Mouse (Mus musculus) right cerebral cortex, postnatal 14 days (tissue): ENCODE measurements around the gene Adamts17.

Experiments
- DNase-seq: peaks from one replicate; pipeline ENCODE4 v3.0.0; 2022

Gene Adamts17

GRCm38 (mm10) chr7:67110551-67111159 is 271.1 kb downstream of the Adamts17 start:
- no peak for DNase-seq

DNA sequence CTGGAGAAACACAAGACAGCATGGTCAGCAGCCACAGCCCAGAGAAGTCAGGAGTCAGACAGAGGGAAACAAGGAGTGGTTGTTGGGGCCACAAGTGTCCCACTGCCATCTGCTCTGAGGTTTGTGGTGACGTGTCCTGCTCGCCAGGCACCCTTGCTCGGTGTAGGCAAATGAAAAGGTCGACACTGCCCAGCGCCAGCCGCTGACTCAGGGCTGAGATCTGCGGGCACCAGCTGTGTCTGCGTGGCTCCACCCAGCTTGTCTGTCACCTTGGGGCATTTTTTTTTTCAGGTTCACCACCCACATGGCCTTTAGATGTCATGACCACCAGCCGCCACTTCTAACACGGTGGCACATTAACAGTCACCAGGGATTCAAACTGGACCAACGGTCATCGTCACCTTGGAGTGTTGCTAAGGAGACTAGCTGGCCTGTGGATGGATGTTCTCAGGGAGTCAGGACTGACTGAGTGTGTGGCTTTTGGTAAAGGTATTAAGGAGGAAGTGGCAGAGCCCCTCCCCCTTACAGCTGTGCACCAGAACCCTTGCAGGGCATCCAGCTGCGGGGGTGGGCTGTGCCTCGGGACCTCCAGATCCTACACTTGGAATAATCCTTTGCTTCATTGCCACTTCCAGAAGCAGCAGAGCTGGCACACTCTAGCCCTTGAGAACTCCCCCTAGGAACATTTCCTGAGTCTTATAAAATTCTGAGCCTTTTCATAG is 273.1 kb downstream of the Adamts17 start:
- no peak for DNase-seq

GRCm38 (mm10) chr7:67114056-67114455 is 274.5 kb downstream of the Adamts17 start:
- no peak for DNase-seq

DNA sequence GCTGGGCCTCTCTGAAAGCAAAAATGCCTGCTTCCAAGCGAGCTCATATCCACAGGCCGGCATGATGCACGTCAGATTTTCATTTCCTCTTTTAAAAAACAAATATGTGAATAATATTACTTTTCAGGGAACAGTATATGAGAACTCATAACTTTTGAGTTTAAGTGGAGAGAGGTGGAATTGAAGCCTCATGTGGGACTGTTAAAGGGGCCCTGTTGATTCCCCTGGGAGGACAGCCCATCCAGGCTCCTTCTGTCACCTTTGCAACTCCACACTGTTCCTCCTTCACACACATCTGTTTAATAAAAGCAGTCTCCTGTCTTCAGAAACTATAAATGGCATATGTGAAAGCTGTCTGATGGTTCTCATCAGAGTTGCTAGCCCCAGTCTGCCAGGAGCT is 275.5 kb downstream of the Adamts17 start:
- no peak for DNase-seq

DNA sequence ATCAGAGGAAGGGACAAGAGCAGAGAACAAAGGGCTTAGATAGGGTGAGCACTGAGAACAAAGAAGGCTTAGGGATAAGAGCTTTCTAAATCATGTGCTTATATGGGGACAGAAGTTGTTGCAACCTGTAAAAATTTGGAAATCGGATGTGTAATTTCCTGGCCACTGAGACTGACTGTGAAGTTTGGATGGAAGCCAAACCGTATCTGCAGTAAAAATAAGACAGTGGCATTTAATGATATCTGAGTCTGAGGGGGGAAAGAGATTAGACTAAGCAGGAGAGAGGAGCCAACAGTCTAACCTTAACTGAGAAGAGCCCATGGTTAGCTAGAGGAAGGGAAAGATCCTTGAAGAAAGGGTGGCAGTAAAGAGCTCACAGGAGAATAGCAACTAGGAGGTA is 295.6 kb downstream of the Adamts17 start:
- no peak for DNase-seq

- DNase-seq: no peak
Observed at GRCm38 (mm10) chr7:67142347-67143015, 302.9 kb downstream of the Adamts17 start.

GRCm38 (mm10) chr7:67145748-67146147 is 306.2 kb downstream of the Adamts17 start:
- peak; percentile 29 for DNase-seq

- DNase-seq: no peak
Observed at GRCm38 (mm10) chr7:67146151-67146550, 306.6 kb downstream of the Adamts17 start.

DNA sequence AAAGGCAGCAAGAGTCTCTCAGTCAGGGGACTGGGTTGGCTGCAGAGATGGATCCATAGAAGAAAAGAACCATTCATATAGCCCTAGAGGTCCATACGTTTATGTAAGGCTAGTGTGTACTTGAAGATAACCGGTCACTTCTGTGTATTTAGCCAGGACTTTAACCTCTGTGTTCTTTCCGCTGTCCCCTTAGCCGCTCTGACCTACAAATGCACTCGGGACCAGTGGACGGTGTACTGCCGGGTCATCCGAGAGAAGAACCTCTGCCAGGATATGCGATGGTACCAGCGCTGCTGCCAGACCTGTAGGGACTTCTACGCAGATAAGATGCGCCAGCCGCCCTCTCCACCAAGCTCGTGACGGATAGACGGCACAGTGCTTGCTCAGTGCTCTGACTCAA is 310.2 kb downstream of the Adamts17 start:
- no peak for DNase-seq

DNA sequence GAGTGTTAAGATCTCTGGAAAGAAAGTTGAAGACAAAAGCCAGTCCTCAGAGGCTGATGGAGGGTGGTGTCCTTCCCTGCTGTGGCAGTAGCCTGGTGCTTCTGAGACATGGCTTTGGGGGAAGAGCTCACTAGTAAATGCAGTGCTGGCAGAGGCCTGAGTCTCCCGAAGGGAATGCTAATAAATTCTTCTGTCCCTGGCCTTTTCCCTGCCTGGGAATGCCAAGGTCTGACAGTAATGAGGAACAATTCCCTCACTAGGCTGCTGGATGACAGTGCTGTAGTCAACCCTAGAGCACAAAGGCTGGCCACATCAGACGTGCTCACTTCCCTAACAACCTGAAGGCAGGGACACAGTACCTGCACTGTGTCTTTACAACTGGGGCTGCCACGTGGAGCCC is 313.1 kb downstream of the Adamts17 start:
- no peak for DNase-seq

- DNase-seq: no peak
Observed at GRCm38 (mm10) chr7:67162135-67162534, 322.6 kb downstream of the Adamts17 start.

DNA sequence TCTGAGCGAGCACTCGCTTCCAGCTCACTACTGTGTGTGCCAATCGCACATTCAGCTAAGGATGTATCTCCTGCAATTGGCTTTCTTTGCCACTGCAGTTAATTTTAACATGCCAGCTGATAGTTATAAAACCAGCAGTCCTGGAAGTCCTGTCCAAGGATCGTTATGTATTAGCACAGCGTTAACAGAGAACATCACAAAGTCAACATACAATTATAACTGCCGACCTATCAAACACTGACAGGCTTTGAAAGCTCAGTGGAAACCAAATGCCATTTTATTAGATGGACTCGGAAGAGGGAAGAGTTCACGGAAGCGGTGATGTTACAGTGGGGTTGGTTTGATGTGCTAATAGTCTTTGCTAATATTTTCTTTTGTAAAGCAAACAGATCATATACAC is 328.8 kb downstream of the Adamts17 start:
- DNase-seq: no peak

- no peak for DNase-seq
Observed at GRCm38 (mm10) chr7:67168763-67169569, 329.4 kb downstream of the Adamts17 start.

- DNase-seq: no peak
Observed at GRCm38 (mm10) chr7:67173522-67174195, 334.1 kb downstream of the Adamts17 start.

DNA sequence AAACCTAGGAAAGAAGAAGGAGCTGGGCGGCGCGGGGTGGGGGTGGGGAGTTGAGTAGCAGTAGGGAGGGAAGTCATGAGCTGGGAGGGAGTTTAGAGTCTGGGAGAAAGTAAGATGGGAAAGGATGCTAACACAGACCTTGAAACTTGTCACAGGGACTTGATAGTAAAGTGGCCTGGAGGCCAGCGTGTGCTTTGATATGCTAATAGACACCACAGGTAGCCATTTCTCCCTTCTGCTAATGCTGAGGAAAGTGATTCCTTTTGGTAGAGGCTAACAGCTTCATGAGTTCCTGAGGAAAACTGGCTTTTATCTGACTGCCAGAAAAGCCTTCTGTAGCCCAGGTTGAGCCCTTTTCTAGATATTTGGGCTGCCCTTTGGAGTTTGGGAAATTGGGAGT is 344.3 kb downstream of the Adamts17 start:
- no peak for DNase-seq

- peak; percentile 69 for DNase-seq
Observed at GRCm38 (mm10) chr7:67199412-67199811, 359.9 kb downstream of the Adamts17 start.
